Mouse (Mus musculus) CD4-positive, CD25-positive, alpha-beta regulatory T cell, adult 4 months (primary cell): Measurements from ENCODE around the gene Zfp94. TPM values are rescaled to one million over a fixed set of nuclear protein-coding genes. Genes with fewer than 3 reads are reported as not detected.

Experiments used
- ATAC-seq: one replicate; pipeline ENCODE4 v1.8.0; 2017
- polyA plus RNA-seq, 2 experiments: library from polyadenylated mRNA; unstranded; fragments of 100-300 nt; shearing (Covaris generic); gene quantifications; one replicate each; pipeline ENCODE4 v1.2.1; 2017

Gene Zfp94
- 10 to 100 TPM; 10.6 to 13.8 TPM for polyA plus RNA-seq

- peak; percentile 90 for ATAC-seq
These were observed at the start of gene Zfp94 for GRCm38 (mm10) chr7:24316567-24317092. Gene Zfp94 (minus strand): TSS chr7:24316666.

- ATAC-seq, result no peak
These were observed 49.0 kb upstream of the Zfp94 start for GRCm38 (mm10) chr7:24365258-24366014.

- peak; percentile 31 for ATAC-seq
These were observed 48.4 kb upstream of the Zfp94 start for GRCm38 (mm10) chr7:24364827-24365226.

GRCm38 (mm10) chr7:24363228-24363627 is 46.8 kb upstream of the Zfp94 start:
- ATAC-seq, result no peak

DNA sequence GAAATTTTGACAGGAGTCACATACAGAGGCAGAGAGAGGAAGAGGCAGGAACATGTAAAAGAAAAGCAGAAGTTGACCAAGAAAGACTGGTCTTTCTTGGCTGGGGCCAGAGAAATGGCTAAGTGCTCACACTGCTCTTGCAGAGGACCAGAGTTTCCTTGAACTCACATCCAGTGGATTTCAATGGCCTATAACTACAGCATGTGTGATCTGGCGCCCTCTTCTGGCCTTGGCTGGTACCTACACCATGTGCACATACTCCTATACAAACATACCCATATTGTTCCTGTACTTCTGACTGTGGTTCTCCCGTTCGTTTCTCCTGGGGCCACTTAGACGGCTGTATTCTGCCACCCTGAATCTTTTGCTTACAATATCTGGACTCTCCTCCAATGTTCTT is 44.5 kb upstream of the Zfp94 start:
- ATAC-seq, result no peak

- ATAC-seq, result no peak
These were observed 42.8 kb upstream of the Zfp94 start for GRCm38 (mm10) chr7:24359269-24359668.

GRCm38 (mm10) chr7:24357899-24358298 is 41.4 kb upstream of the Zfp94 start:
- no peak for ATAC-seq

DNA sequence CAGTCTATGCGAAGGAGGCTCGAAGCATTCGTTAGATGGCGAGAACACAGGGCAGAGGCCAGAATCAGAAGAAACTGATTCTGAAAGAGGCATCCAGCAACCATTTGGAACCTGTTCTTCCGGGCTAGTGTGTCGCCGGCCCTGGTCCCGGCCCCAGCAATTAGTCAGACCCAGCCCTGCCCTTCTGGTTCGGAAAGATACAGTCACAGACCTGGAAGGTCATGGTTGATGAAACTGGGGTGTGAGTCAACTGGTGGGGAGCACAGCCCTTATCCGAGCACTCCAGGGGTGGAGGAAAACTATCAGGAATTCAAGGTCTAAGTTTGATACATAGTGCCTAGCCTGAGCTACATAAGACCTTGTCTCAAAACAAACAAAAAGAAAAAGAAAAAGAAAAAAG is 39.6 kb upstream of the Zfp94 start:
- no peak for ATAC-seq

DNA sequence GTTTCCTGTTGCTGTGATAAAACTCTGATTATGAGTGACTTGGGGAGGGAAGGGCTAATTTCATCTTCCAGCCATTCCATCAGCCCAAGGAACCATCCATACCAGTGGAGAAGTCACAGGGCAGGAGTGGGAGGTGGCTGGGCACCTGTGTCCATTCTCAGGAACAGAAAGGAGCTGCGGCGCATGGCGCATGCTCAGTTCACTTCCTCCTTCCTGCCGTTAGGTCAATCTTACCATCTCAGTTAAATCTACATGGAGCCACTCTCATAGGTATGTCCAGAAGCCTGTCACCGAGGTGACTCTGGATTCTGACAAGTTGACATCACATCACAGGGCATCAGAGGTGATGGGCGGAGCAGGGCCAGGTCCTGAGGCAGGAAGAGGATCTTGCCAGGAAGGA is 39.2 kb upstream of the Zfp94 start:
- no peak for ATAC-seq

DNA sequence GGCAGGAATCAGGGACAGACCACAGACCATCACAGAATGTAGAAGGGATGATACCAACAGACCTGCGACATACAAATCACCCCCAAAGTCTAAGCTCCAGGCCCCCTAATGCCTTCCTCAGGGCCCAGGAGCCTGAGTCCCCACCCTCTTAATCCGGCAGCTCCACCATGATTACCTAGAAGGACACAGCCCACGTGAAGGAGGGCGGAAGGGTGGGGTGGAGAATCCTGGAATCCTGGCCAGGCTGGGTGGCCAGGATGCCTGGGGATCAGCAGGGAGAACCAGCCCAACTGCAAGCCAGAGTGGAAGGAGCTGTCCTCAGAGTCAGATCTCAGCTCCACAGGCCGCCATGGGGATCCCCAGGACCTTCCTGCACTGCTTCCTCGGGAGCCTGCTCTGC is 32.4 kb upstream of the Zfp94 start, which contains the start of gene Lypd5:
Lypd5 (plus strand) TSS at position 301 of the 400 bp plus-strand sequence.
- no peak for ATAC-seq

DNA sequence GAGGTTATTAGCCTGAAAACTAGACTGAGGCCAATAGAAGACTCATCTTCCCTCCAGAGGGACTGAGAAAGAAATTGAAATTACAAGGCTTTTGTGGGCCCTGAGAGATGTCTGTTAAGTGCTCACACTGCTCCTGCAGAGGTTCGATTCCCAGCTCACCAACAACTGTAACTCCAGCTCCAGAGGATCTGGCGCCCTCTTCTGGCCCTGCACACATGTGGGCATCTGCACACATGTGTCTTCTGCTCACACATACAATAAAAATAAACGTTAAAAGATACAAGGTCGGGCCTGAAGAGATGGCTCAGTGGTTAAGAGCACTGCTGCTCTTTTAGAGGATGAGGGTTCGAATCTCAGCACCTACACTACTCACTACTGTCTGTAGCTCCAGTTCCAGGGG is 30.0 kb upstream of the Zfp94 start:
- ATAC-seq, result no peak

DNA sequence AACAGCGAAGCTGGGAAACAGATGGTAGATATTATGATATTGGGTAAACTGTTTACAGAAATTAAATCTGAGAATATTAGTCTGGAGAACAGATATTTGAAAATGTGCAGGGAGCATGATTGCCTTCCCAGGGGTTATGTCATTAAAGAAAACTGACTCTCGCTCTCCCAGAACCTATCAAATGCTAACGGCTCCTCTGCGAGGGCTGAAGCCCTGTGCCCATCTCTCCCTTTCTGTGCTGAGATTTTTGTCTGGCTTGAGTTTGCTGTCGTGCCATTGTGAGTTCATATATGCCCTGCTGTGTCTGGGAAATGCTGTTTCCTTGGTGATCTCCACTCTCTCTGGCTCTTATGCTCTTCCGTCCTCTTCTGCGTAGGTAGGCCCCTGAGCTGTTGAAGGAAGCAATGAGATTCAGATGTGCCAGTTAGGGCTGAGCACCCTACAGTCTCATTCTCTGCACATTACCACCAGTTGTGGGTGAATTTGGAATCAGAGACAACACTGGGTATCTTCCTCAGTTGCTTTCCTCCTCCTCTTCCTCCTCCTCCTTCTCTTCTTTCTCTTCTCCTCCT is 27.3 kb upstream of the Zfp94 start:
- no peak for ATAC-seq

DNA sequence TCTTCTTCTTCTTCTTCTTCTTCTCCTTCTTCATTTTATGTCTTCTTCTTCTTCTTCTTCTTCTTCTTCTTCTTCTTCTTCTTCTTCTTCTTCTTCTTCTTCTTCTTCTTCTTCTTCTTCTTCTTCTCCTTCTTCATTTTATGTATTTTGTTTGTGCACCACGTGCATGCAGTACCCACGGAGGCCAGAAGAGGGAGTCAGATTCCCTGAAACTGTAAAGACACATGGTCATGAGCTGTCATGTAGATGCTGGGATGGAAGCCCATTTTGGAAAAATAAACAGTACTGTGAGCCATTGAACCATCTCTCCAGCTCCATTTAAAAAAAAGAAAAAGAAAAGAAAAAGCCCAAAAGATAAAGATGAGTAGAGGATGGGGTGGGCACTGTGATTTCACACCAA is 21.8 kb upstream of the Zfp94 start:
- no peak for ATAC-seq

- ATAC-seq, result peak; percentile 74
These were observed 19.3 kb upstream of the Zfp94 start for GRCm38 (mm10) chr7:24335699-24336309.

DNA sequence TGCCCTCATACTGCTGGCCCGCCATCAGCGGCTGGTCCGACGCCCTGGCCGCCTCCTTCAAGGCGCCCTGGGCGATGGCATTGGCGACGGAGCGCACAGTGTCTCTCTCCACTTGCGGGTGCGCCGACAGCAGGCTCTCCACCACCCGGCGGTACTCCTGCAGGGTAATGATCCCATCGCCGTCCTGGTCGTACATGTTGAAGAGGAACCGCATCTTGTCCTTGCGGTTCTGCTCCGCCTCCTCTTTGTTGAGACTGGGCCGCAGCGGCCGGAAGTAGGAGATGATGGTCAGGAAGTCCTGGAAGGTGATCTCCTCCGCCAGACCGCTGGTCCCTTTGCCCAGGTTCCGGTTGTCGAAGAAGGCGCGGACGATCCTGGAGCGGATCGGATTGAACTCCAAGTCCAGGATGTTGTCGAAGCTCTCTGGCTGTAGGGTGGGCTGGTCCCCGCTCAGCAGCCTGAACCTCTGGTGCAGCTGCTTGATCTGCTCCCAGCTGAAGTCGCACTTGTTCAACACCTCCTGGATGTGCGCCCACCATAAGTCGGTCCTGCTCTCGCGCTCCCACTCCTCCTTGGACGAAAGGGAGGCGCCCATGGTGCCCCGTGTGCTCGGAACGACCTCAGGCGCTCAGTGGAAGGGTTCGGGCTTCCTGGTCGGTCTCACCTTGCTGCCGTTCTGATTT is 17.0 kb upstream of the Zfp94 start, which contains the start of gene Tescl:
Tescl (minus strand) TSS at position 633 of the 683 bp plus-strand sequence.
- no peak for ATAC-seq

GRCm38 (mm10) chr7:24327281-24327975 is 11.0 kb upstream of the Zfp94 start:
- no peak for ATAC-seq

GRCm38 (mm10) chr7:24326273-24327135 is 10.0 kb upstream of the Zfp94 start:
- no peak for ATAC-seq

- ATAC-seq, result no peak
These were observed 9.2 kb upstream of the Zfp94 start for GRCm38 (mm10) chr7:24325675-24326128.

GRCm38 (mm10) chr7:24325197-24325596 is 8.7 kb upstream of the Zfp94 start:
- ATAC-seq, result no peak

DNA sequence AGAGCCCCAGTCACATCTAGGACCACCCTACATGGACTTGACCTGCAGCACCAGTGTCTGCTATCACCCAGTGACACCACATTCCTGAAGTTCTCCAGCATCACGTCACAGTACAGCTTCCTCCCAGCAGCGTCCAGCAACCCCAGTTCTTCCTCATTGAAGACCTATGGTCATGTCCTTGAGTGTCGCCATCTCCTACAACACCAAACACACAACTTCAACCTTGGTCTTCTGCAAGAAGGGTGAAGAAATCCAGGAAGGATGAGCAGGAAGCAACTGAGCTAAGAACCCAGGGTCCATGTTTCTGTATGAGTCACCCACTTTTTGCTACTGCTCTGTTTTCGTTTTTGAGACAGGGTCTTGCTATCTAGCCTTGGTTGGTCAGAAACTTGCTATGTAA is 6.1 kb upstream of the Zfp94 start:
- no peak for ATAC-seq

- no peak for ATAC-seq
These were observed 2.5 kb upstream of the Zfp94 start for GRCm38 (mm10) chr7:24318942-24319341.
